Mouse (Mus musculus): ENCODE measurements around the gene Krt90. TPM values are rescaled to one million over a fixed set of nuclear protein-coding genes. Genes with fewer than 3 reads are reported as not detected.
A peak's percentile ranks its signal among the peaks of the same experiment; 100 is the strongest.

Gene Krt90
- polyA plus RNA-seq, 1 experiment from 2014 or later, result not detected

DNA sequence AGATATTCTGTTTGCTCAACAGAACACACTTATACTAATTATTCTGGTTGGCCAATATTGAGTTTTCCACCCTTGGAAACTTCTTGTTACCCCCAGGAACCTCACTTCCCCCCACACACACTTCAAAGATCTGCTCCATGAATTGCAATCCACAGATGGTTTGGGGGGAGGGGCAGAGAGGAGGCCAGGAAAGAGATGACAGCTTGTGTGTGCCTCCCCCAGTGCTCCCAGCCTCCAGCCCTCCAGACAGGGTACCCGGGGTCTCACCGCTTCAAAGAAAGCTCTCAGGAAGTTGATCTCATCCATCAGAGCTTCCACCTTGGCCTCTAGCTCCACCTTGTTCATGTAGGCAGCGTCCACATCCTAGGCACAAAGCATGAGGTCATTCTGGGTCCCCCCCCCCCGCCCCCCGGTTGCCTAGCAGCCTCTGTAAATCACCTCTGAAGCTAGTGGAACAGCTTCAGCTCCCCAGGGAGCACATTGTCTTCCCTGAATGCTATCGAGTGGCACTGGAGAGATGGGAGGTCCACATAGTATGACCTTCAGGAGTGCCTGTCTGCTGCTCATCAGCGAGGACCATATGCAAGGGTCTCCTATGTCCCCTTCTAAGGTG is 4.6 kb downstream of the Krt90 start:
- H3K4me3 ChIP-seq (ENCODE audit: low read length), result no peak overlapping the region
- H3K27me3 ChIP-seq (ENCODE audit: control insufficient read depth, insufficient read depth, low read depth, low read length), result no peaks in the 10 kb centered on the region
- H3K9me3 ChIP-seq (ENCODE audit: control insufficient read depth, low read length), result no peaks in the 10 kb centered on the region
- H3K36me3 ChIP-seq (ENCODE audit: control insufficient read depth, insufficient read depth, low read length), result no peaks in the 10 kb centered on the region
- H3K9ac ChIP-seq (ENCODE audit: low read length), result no peak overlapping the region
- no peak overlapping the region for H3K4me2 ChIP-seq (ENCODE audit: low read depth, low read length)
- 0 out of 2 replicates have a peak, but pooled peaks cover 2% of the 10 kb centered on the region for H3K4me1 ChIP-seq (replicated peaks; ENCODE audit: control insufficient read depth, insufficient read depth, low read length)
- WGBS, result 6% methylated on average over 7 of the region's 7 CpGs
- ATAC-seq (ENCODE audit: low read depth), result no peak
- H3K27ac ChIP-seq (ENCODE audit: low read length), result no peak overlapping the region

DNA sequence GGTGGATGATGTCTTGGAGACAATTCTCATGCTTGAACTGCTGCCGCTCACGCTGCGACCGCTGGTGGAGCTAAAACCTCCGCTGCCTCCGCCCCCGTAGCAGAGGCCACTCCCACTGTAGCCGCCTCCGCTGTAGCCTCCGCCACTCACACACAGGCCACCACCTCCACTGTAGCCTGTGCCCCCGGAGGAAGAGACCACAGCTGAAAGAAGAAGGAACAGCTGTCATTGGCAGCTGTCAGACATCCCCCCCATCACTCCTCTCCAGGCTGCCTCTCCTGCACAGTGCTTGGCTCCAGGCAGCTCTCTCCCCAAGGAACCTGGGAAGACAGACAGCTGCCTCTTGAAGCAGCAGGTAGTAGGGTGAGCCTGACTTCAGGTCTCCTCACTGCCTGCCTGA is 9.6 kb downstream of the Krt90 start:
- Histone ChIP-seq H3K9me3 (ENCODE audit: control insufficient read depth, low read length) (no peaks in the 10 kb centered on the region), H3K4me3 (ENCODE audit: low read length) (no peak overlapping the region), H3K36me3 (ENCODE audit: control insufficient read depth, insufficient read depth, low read length) (no peaks in the 10 kb centered on the region), H3K4me1 (replicated peaks; ENCODE audit: control insufficient read depth, insufficient read depth, low read length) (0 out of 2 replicates have a peak, but pooled peaks cover 2% of the 10 kb centered on the region), H3K4me2 (ENCODE audit: low read depth, low read length) (no peak overlapping the region), H3K27ac (ENCODE audit: low read length) (no peak overlapping the region), H3K27me3 (ENCODE audit: control insufficient read depth, insufficient read depth, low read depth, low read length) (no peaks in the 10 kb centered on the region), H3K9ac (ENCODE audit: low read length) (no peak overlapping the region)
- WGBS, result 0% methylated on average over 11 of the region's 11 CpGs
- ATAC-seq (ENCODE audit: low read depth), result peak; percentile 90

DNA sequence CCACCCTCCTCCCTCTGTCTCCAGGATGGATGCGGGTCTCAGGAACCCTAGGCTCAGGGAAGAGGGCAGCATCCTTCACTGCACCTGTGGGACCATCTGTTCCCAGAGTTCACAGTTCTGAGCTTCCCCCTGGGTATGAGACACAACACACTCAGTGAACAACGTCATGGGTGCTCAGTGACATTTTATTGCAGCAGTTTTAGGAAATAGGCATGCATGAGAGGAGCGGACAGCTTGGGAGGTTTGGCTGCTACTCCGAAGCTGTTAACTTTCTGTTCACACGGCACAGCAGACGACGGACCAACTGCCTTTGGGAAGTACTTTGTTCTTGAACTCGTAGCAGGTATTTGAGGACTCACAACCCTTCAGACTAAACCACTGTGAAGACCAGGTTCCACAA is 10.6 kb downstream of the Krt90 start:
- H3K9me3 ChIP-seq (ENCODE audit: control insufficient read depth, low read length), result no peaks in the 10 kb centered on the region
- no peaks in the 10 kb centered on the region for H3K36me3 ChIP-seq (ENCODE audit: control insufficient read depth, insufficient read depth, low read length)
- no peak for ATAC-seq (ENCODE audit: low read depth)
- H3K27me3 ChIP-seq (ENCODE audit: control insufficient read depth, insufficient read depth, low read depth, low read length), result no peaks in the 10 kb centered on the region
- no peaks in the 10 kb centered on the region for H3K4me1 ChIP-seq (replicated peaks; ENCODE audit: control insufficient read depth, insufficient read depth, low read length)
- 77% methylated on average over 8 of the region's 8 CpGs for WGBS
- no peak overlapping the region for H3K27ac ChIP-seq (ENCODE audit: low read length)
- H3K9ac ChIP-seq (ENCODE audit: low read length), result no peak overlapping the region
- no peak overlapping the region for H3K4me2 ChIP-seq (ENCODE audit: low read depth, low read length)
- no peak overlapping the region for H3K4me3 ChIP-seq (ENCODE audit: low read length)

DNA sequence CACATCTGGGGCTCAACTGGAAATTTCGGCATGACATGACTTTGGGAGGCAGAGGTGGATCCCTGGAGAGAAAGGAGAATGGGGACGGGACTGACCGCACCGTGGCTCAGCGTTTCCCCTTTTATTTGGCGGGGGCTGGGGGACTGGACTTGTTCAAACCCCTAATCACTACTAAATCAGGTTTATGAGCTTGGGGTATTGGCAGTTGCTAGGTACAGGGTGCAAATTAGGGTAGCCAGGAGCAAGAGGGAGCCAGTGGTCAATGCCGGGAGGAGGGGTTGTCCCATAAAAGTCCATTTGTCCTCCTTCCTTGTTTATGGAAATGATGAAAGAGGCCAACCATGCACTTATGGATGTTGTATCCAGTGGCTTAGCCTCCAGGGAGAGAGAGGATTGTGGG is 12.2 kb downstream of the Krt90 start, which contains the start of gene Krt82:
TSS of gene Krt82 (minus strand) at position 101 of the 400 bp plus-strand sequence.
- Histone ChIP-seq H3K9me3 (ENCODE audit: control insufficient read depth, low read length) (no peaks in the 10 kb centered on the region), H3K4me2 (ENCODE audit: low read depth, low read length) (no peak within 1 kb of the TSS), H3K36me3 (ENCODE audit: control insufficient read depth, insufficient read depth, low read length) (no peaks in the 10 kb centered on the region), H3K4me3 (ENCODE audit: low read length) (no peak within 1 kb of the TSS), H3K9ac (ENCODE audit: low read length) (no peak within 1 kb of the TSS), H3K27me3 (ENCODE audit: control insufficient read depth, insufficient read depth, low read depth, low read length) (no peaks in the 10 kb centered on the region), H3K4me1 (replicated peaks; ENCODE audit: control insufficient read depth, insufficient read depth, low read length) (no peaks in the 10 kb centered on the region), H3K27ac (ENCODE audit: low read length) (no peak within 1 kb of the TSS)
- WGBS, result 79% methylated on average over 7 of the region's 7 CpGs
- ATAC-seq (ENCODE audit: low read depth), result no peak

DNA sequence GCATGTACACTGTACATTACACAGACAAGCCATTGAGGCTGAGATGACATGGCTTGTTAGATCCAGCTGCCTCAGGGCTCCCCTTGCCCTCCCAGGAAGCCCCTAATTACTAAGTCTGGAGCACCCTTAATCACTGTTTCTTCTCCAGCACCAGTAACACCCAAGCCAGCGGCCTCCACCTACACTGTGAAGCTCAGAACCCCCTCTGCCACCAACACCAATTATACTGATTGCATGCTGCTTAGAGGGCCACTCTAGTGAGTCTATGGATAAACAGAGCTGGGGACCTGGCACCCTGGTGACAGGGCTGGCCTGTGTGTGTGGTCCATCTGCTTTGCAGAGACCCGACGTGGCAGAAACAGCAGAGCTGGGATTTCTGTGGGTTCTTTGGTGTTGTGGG is 18.3 kb downstream of the Krt90 start:
- no peaks in the 10 kb centered on the region for H3K4me1 ChIP-seq (replicated peaks; ENCODE audit: control insufficient read depth, insufficient read depth, low read length)
- no peak overlapping the region for H3K9ac ChIP-seq (ENCODE audit: low read length)
- no peaks in the 10 kb centered on the region for H3K36me3 ChIP-seq (ENCODE audit: control insufficient read depth, insufficient read depth, low read length)
- no peak overlapping the region for H3K4me3 ChIP-seq (ENCODE audit: low read length)
- 59% methylated on average over 3 of the region's 3 CpGs for WGBS
- H3K27ac ChIP-seq (ENCODE audit: low read length), result no peak overlapping the region
- H3K27me3 ChIP-seq (ENCODE audit: control insufficient read depth, insufficient read depth, low read depth, low read length), result no peaks in the 10 kb centered on the region
- H3K9me3 ChIP-seq (ENCODE audit: control insufficient read depth, low read length), result no peaks in the 10 kb centered on the region
- ATAC-seq (ENCODE audit: low read depth), result no peak
- no peak overlapping the region for H3K4me2 ChIP-seq (ENCODE audit: low read depth, low read length)

DNA sequence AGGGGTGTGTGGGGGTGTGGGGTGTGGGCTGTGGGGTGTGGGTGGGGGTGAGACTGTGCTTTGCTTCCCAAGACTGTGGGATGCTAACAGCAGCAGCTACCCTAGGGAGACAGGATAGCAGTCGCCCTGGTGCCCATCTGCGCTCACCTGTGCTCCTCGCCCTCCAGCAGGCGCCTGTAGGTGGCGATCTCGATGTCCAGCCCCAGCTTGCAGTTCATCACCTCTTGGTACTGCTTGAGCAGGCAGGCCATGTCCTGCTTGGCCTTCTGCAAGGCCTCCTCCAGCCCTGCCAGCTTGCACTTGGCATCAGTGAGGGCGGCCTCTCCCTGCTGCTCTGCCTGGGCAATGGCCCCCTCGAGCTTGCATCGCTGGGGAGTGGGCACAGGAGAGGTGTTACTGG is 20.2 kb downstream of the Krt90 start:
- H3K27me3 ChIP-seq (ENCODE audit: control insufficient read depth, insufficient read depth, low read depth, low read length), result no peaks in the 10 kb centered on the region
- no peak overlapping the region for H3K27ac ChIP-seq (ENCODE audit: low read length)
- no peaks in the 10 kb centered on the region for H3K4me1 ChIP-seq (replicated peaks; ENCODE audit: control insufficient read depth, insufficient read depth, low read length)
- WGBS, result 56% methylated on average over 9 of the region's 9 CpGs
- no peak overlapping the region for H3K9ac ChIP-seq (ENCODE audit: low read length)
- H3K36me3 ChIP-seq (ENCODE audit: control insufficient read depth, insufficient read depth, low read length), result no peaks in the 10 kb centered on the region
- ATAC-seq (ENCODE audit: low read depth), result no peak
- no peak overlapping the region for H3K4me2 ChIP-seq (ENCODE audit: low read depth, low read length)
- no peak overlapping the region for H3K4me3 ChIP-seq (ENCODE audit: low read length)
- H3K9me3 ChIP-seq (ENCODE audit: control insufficient read depth, low read length), result no peaks in the 10 kb centered on the region

GRCm38 (mm10) chr15:101538580-101538900 is 24.2 kb downstream of the Krt90 start:
- no peak overlapping the region for H3K27ac ChIP-seq (ENCODE audit: low read length)
- ATAC-seq (ENCODE audit: low read depth), result peak; percentile 52; the same call in 1 of the 2 replicates
- no peaks in the 10 kb centered on the region for H3K27me3 ChIP-seq (ENCODE audit: control insufficient read depth, insufficient read depth, low read depth, low read length)

DNA sequence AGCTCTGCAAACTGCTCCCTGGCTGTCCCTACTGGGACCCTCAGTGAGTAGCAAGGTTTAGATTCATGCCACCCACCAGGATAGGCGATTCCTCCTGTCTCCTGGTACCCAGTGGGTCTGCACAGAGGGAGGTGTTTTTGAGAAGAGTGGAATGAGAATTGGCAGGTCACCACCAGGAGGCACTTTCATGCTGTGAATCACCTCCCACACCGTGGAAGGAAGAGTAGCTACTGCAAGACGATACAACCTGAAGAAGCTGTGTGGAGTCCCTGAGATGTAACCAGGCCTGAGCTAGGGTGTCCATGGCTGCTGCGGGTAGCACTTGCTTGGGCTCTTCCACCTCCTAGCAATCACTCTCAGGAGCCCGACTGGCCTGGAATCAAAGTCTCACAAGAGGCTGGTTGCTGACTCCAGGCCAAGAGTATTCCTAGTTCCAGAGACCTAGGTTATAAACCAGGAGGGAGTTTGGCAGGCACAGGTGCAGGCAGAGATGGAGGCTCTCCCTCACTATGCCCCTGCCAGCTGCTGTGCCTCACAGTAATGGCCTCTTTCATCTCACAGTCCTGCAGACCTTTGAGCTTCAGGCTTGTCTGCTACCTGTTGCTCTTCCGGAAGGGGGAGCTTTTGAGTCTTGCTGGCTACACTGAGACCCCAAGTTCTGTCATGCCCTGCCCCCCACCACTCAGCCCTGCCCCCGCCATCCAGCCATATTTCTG is 24.7 kb downstream of the Krt90 start:
- Histone ChIP-seq H3K36me3 (ENCODE audit: control insufficient read depth, insufficient read depth, low read length) (no peaks in the 10 kb centered on the region), H3K4me3 (ENCODE audit: low read length) (no peak overlapping the region), H3K9ac (ENCODE audit: low read length) (no peak overlapping the region), H3K9me3 (ENCODE audit: control insufficient read depth, low read length) (no peaks in the 10 kb centered on the region), H3K4me2 (ENCODE audit: low read depth, low read length) (no peak overlapping the region), H3K27ac (ENCODE audit: low read length) (no peak overlapping the region), H3K27me3 (ENCODE audit: control insufficient read depth, insufficient read depth, low read depth, low read length) (no peaks in the 10 kb centered on the region), H3K4me1 (replicated peaks; ENCODE audit: control insufficient read depth, insufficient read depth, low read length) (no peaks in the 10 kb centered on the region)
- WGBS, result 30% methylated on average over 7 of the region's 7 CpGs
- ATAC-seq (ENCODE audit: low read depth), result no peak

More at GRCm38 (mm10) chr15:101538580-101538900, 24.2 kb downstream of the Krt90 start:
- Histone ChIP-seq H3K4me2 (ENCODE audit: low read depth, low read length) (no peak overlapping the region), H3K9ac (ENCODE audit: low read length) (no peak overlapping the region), H3K4me1 (replicated peaks; ENCODE audit: control insufficient read depth, insufficient read depth, low read length) (no peaks in the 10 kb centered on the region), H3K36me3 (ENCODE audit: control insufficient read depth, insufficient read depth, low read length) (no peaks in the 10 kb centered on the region), H3K4me3 (ENCODE audit: low read length) (no peak overlapping the region), H3K9me3 (ENCODE audit: control insufficient read depth, low read length) (no peaks in the 10 kb centered on the region)
- WGBS, result 40% methylated on average over 4 of the region's 4 CpGs

DNA sequence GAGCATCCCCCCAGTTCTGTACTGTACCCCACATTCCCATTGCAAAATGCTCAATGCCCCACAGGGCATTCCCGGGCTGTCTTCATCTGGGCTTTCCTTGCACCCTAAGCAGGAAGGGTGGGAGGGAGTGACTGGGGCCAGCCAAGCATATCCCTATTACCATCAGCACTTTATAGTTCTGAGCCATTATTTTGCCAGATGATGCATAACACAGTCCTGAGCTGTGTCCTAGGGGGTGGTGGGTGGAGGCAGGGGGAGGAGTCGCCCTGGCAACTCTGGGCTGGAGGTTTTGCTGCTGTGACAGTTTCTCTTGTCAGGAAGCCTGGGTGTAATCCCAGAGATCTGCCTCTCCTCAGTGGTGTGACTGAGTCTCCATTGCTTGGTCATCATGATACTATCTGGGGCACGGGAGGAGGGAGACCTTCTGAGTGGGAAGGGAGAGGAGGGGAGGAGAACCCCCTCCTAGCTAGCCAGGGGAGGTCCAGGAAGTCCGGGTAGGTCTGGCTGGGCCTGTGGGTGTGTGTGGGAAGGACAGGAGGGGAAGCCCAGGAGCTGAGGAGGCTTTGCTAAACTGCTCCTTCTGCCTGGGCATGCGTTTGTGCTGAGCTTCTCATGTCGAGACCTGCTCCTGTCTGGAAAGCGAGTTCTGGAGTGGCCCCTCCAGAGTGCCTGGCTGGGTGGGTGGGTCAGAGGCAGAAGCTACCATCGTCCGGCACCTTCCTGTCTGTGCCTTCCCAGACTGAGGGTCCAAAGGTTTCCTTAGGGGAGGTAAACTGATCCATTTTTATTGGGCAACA is 26.5 kb downstream of the Krt90 start:
- Histone ChIP-seq H3K9me3 (ENCODE audit: control insufficient read depth, low read length) (no peaks in the 10 kb centered on the region), H3K4me1 (replicated peaks; ENCODE audit: control insufficient read depth, insufficient read depth, low read length) (no peaks in the 10 kb centered on the region), H3K4me2 (ENCODE audit: low read depth, low read length) (no peak overlapping the region), H3K27me3 (ENCODE audit: control insufficient read depth, insufficient read depth, low read depth, low read length) (no peaks in the 10 kb centered on the region), H3K4me3 (ENCODE audit: low read length) (no peak overlapping the region), H3K27ac (ENCODE audit: low read length) (no peak overlapping the region), H3K36me3 (ENCODE audit: control insufficient read depth, insufficient read depth, low read length) (no peaks in the 10 kb centered on the region), H3K9ac (ENCODE audit: low read length) (no peak overlapping the region)
- peak; percentile 54 for ATAC-seq (ENCODE audit: low read depth)
- 50% methylated on average over 9 of the region's 9 CpGs for WGBS
